Mouse (Mus musculus) bone marrow macrophage, adult 2 months (primary cell): ENCODE data around the gene Fam98a.

Source experiments
- CTCF ChIP-seq: IDR thresholded peaks from 2 replicates; pipeline ENCODE4 v1.5.1; 2012; ENCODE audit warnings: low read depth, mild to moderate bottlenecking, low read length, moderate library complexity
- POLR2A ChIP-seq: IDR thresholded peaks from 2 replicates; pipeline ENCODE4 v1.6.1; 2012; ENCODE audit warnings: mild to moderate bottlenecking, low read depth, low read length, borderline replicate concordance

GRCm38 (mm10) chr17:75544262-75544661 is 7.5 kb downstream of the Fam98a start:
- TF ChIP-seq CTCF (no peak), POLR2A (no peak)
